ENCODE assay signal across 15 mouse cellular contexts in genomic region chr2:34532394-34532793, GRCm38 (mm10).
DNase-seq lines count a peak whose midpoint lies in the region; ATAC-seq and TF ChIP-seq lines count a peak whose summit lies in the region.
"Had no signal": no experiment of that assay in that cellular context is flagged by ENCODE, and none has a peak within 500 bp of the region (broad histone marks: within the 10 kb centered on the region; RNA-seq: fewer than 3 reads in every experiment).

No protein-coding gene starts in this region.

- no peak for DNase-seq in forebrain, embryonic 11.5 days (ENCODE audit: low spot score)
- no peak for DNase-seq in heart, postnatal 0 days (ENCODE audit: low spot score)
- DNase-seq in heart, adult 9 months (ENCODE audit: low spot score in 2 of 2): no peak
- DNase-seq in lung, postnatal 4 days: no peak
- DNase-seq in right cerebral cortex, postnatal 36 days (ENCODE audit: low spot score in 2 of 2): no peak
- DNase-seq: embryo, embryonic 11 days; gastrocnemius, postnatal 14 days; kidney, postnatal 25 days had no signal

- H3K27me3 ChIP-seq in forebrain, embryonic 13.5 days: 0 out of 2 replicates have a peak, but pooled peaks cover 3% of the 10 kb centered on the region
- no peaks in the 10 kb centered on the region for H3K27me3 ChIP-seq in forebrain, embryonic 11.5 days (ENCODE audit: control insufficient read depth, insufficient read depth, low read length)
- H3K27me3 ChIP-seq in heart, postnatal 0 days (ENCODE audit: control insufficient read depth, insufficient read depth, low read length): no peaks in the 10 kb centered on the region
- H3K27me3 ChIP-seq in lung, embryonic 15.5 days: no peaks in the 10 kb centered on the region
- H3K27me3 ChIP-seq in stomach, embryonic 15.5 days (replicated peaks): no peaks in the 10 kb centered on the region
- H3K27me3 ChIP-seq: limb, embryonic 12.5 days; liver, embryonic 15.5 days; neural tube, embryonic 13.5 days had no signal

- WGBS in forebrain, embryonic 13.5 days: 81% methylated on average over 1 of the region's 1 CpGs
- WGBS in forebrain, embryonic 11.5 days: 76% methylated on average over 1 of the region's 1 CpGs
- 76% methylated on average over 1 of the region's 1 CpGs for WGBS in heart, postnatal 0 days
- 55% methylated on average over 1 of the region's 1 CpGs for WGBS in lung, embryonic 15.5 days
- 70% methylated on average over 1 of the region's 1 CpGs for WGBS in stomach, embryonic 15.5 days

- H3K27ac ChIP-seq in forebrain, embryonic 13.5 days: 0 out of 2 replicates have a peak overlapping the region, but pooled peaks have one; percentile 4
- no peak overlapping the region for H3K27ac ChIP-seq in forebrain, embryonic 11.5 days (ENCODE audit: low read depth, low read length)
- H3K27ac ChIP-seq in heart, postnatal 0 days (ENCODE audit: low read depth): peak overlapping the region; percentile 36; the same call in 1 of the 2 replicates
- peak overlapping the region; percentile 74 for H3K27ac ChIP-seq in lung, embryonic 15.5 days
- H3K27ac ChIP-seq in stomach, embryonic 15.5 days: peak overlapping the region; percentile 73
- H3K27ac ChIP-seq: limb, embryonic 12.5 days; liver, embryonic 15.5 days had no signal

- H3K9me3 ChIP-seq in forebrain, embryonic 13.5 days (replicated peaks): no peaks in the 10 kb centered on the region
- no peaks in the 10 kb centered on the region for H3K9me3 ChIP-seq in forebrain, embryonic 11.5 days (ENCODE audit: control insufficient read depth, low read length)
- no peaks in the 10 kb centered on the region for H3K9me3 ChIP-seq in heart, postnatal 0 days (replicated peaks; ENCODE audit: control insufficient read depth, low read length)
- no peaks in the 10 kb centered on the region for H3K9me3 ChIP-seq in lung, embryonic 15.5 days
- H3K9me3 ChIP-seq in stomach, embryonic 15.5 days: no peaks in the 10 kb centered on the region
- H3K9me3 ChIP-seq: limb, embryonic 12.5 days; liver, embryonic 15.5 days; neural tube, embryonic 13.5 days had no signal

- H3K36me3 ChIP-seq in forebrain, embryonic 13.5 days (ENCODE audit: poor library complexity, severe bottlenecking): no peaks in the 10 kb centered on the region
- H3K36me3 ChIP-seq in forebrain, embryonic 11.5 days (ENCODE audit: control insufficient read depth, insufficient read depth, low read length): no peaks in the 10 kb centered on the region
- H3K36me3 ChIP-seq in heart, postnatal 0 days (replicated peaks; ENCODE audit: control insufficient read depth, insufficient read depth, low read length): no peaks in the 10 kb centered on the region
- no peaks in the 10 kb centered on the region for H3K36me3 ChIP-seq in lung, embryonic 15.5 days
- no peaks in the 10 kb centered on the region for H3K36me3 ChIP-seq in stomach, embryonic 15.5 days
- H3K36me3 ChIP-seq: liver, embryonic 15.5 days; neural tube, embryonic 13.5 days had no signal

- no peak for TF ChIP-seq CTCF in heart, postnatal 0 days (IDR thresholded peaks at IDR 0.05; ENCODE audit: low read depth)

- no peak for ATAC-seq in forebrain, embryonic 13.5 days
- no peak for ATAC-seq in forebrain, embryonic 11.5 days (replicated peaks; ENCODE audit: low FRiP score)
- ATAC-seq in heart, postnatal 0 days (ENCODE audit: insufficient read depth, low read depth): no peak
- no peak for ATAC-seq in lung, embryonic 15.5 days (ENCODE audit: borderline replicate concordance, extremely low read depth, low FRiP score, low TSS enrichment)
- no peak for ATAC-seq in stomach, embryonic 15.5 days (ENCODE audit: insufficient read depth, low FRiP score, low read depth)
- ATAC-seq: inflammation-experienced regulatory T-cells, adult 6 months had no signal

- H3K4me3 ChIP-seq in forebrain, embryonic 13.5 days: no peak overlapping the region
- H3K4me3 ChIP-seq in forebrain, embryonic 11.5 days (ENCODE audit: low read depth, low read length): no peak overlapping the region
- H3K4me3 ChIP-seq in heart, postnatal 0 days (ENCODE audit: low read depth, low read length): no peak overlapping the region
- no peak overlapping the region for H3K4me3 ChIP-seq in lung, embryonic 15.5 days
- H3K4me3 ChIP-seq in stomach, embryonic 15.5 days (replicated peaks): no peak overlapping the region
- H3K4me3 ChIP-seq: limb, embryonic 12.5 days; liver, embryonic 15.5 days; neural tube, embryonic 13.5 days had no signal

- H3K4me1 ChIP-seq in forebrain, embryonic 13.5 days: peaks cover 55% of the 10 kb centered on the region
- 0 out of 2 replicates have a peak, but pooled peaks cover 2% of the 10 kb centered on the region for H3K4me1 ChIP-seq in forebrain, embryonic 11.5 days (replicated peaks; ENCODE audit: control insufficient read depth, insufficient read depth, low read length)
- peaks cover 11% of the 10 kb centered on the region; the same call in 1 of the 2 replicates for H3K4me1 ChIP-seq in heart, postnatal 0 days (ENCODE audit: control insufficient read depth, insufficient read depth)
- H3K4me1 ChIP-seq in lung, embryonic 15.5 days: peaks cover 50% of the 10 kb centered on the region
- H3K4me1 ChIP-seq in stomach, embryonic 15.5 days: peaks cover 24% of the 10 kb centered on the region
- H3K4me1 ChIP-seq: liver, embryonic 15.5 days had no signal

- H3K4me2 ChIP-seq in forebrain, embryonic 13.5 days: no peak overlapping the region
- H3K4me2 ChIP-seq in forebrain, embryonic 11.5 days (ENCODE audit: low read depth, low read length, severe bottlenecking): no peak overlapping the region
- H3K4me2 ChIP-seq in heart, postnatal 0 days (ENCODE audit: low read depth, low read length): no peak overlapping the region
- 0 out of 2 replicates have a peak overlapping the region, but pooled peaks have one; percentile 5 for H3K4me2 ChIP-seq in lung, embryonic 15.5 days
- no peak overlapping the region for H3K4me2 ChIP-seq in stomach, embryonic 15.5 days
- H3K4me2 ChIP-seq: limb, embryonic 12.5 days; liver, embryonic 15.5 days; neural tube, embryonic 13.5 days had no signal

- no peak overlapping the region for H3K9ac ChIP-seq in forebrain, embryonic 13.5 days
- no peak overlapping the region for H3K9ac ChIP-seq in forebrain, embryonic 11.5 days (ENCODE audit: low read length)
- H3K9ac ChIP-seq in heart, postnatal 0 days (replicated peaks; ENCODE audit: low read depth, low read length): no peak overlapping the region
- no peak overlapping the region for H3K9ac ChIP-seq in lung, embryonic 15.5 days
- H3K9ac ChIP-seq in stomach, embryonic 15.5 days: no peak overlapping the region
- H3K9ac ChIP-seq: limb, embryonic 12.5 days; liver, embryonic 15.5 days; neural tube, embryonic 13.5 days had no signal

- TF ChIP-seq EP300 in heart, postnatal 0 days (IDR thresholded peaks at IDR 0.05; ENCODE audit: low read depth): no peak
